Mouse (Mus musculus): ENCODE measurements around the gene Prdm4. TPM values are rescaled to one million over a fixed set of nuclear protein-coding genes. Genes with fewer than 3 reads are reported as not detected.
A peak's percentile ranks its signal among the peaks of the same experiment; 100 is the strongest.

The Prdm4 gene
- polyA plus RNA-seq (2015; fragmentation: Nextera tagmentation; extraction: Ambion mirVana): 11.6 and 12.7 TPM in 2 replicates

GRCm38 (mm10) chr10:85916498-85917309 lies at the start of gene Prdm4:
TSS of gene Prdm4 (minus strand) at chr10:85917142.
- WGBS: under 1% methylated on average over 83 of the region's 90 CpGs
- Histone ChIP-seq H3K27ac (ENCODE audit: low read length) (peak within 1 kb of the TSS; percentile 91), H3K27me3 (replicated peaks; ENCODE audit: control insufficient read depth, insufficient read depth, low read length) (no peaks in the 10 kb centered on the region)

GRCm38 (mm10) chr10:85966476-85966875 lies 49.5 kb upstream of the Prdm4 start:
- Histone ChIP-seq H3K9me3 (ENCODE audit: control insufficient read depth, low read length) (no peaks in the 10 kb centered on the region), H3K27me3 (replicated peaks; ENCODE audit: control insufficient read depth, insufficient read depth, low read length) (no peaks in the 10 kb centered on the region), H3K4me2 (ENCODE audit: low read depth, low read length) (no peak overlapping the region), H3K4me1 (ENCODE audit: control insufficient read depth, insufficient read depth, low read length) (no peaks in the 10 kb centered on the region), H3K9ac (ENCODE audit: low read depth, low read length) (no peak overlapping the region), H3K27ac (ENCODE audit: low read length) (no peak overlapping the region), H3K4me3 (ENCODE audit: low read length) (no peak overlapping the region), H3K36me3 (ENCODE audit: control insufficient read depth, insufficient read depth, low read length) (no peaks in the 10 kb centered on the region)
- ATAC-seq: no peak
- 57% methylated on average over 2 of the region's 2 CpGs for WGBS

More at GRCm38 (mm10) chr10:85916498-85917309, at the start of gene Prdm4:
- Histone ChIP-seq H3K9me3 (ENCODE audit: control insufficient read depth, low read length) (no peaks in the 10 kb centered on the region), H3K4me2 (ENCODE audit: low read depth, low read length) (peak within 1 kb of the TSS; percentile 77), H3K4me1 (ENCODE audit: control insufficient read depth, insufficient read depth, low read length) (peaks cover 8% of the 10 kb centered on the region), H3K4me3 (ENCODE audit: low read length) (peak within 1 kb of the TSS; percentile 86), H3K9ac (ENCODE audit: low read depth, low read length) (peak within 1 kb of the TSS; percentile 88), H3K36me3 (ENCODE audit: control insufficient read depth, insufficient read depth, low read length) (no peaks in the 10 kb centered on the region)
- ATAC-seq: peak; percentile 99

- no peaks in the 10 kb centered on the region for H3K4me1 ChIP-seq (ENCODE audit: control insufficient read depth, insufficient read depth, low read length)
- no peak for ATAC-seq
- H3K9me3 ChIP-seq (ENCODE audit: control insufficient read depth, low read length): no peaks in the 10 kb centered on the region
- no peaks in the 10 kb centered on the region for H3K27me3 ChIP-seq (replicated peaks; ENCODE audit: control insufficient read depth, insufficient read depth, low read length)
- H3K27ac ChIP-seq (ENCODE audit: low read length): no peak overlapping the region
- 87% methylated on average over 7 of the region's 7 CpGs for WGBS
- no peak overlapping the region for H3K9ac ChIP-seq (ENCODE audit: low read depth, low read length)
- H3K4me3 ChIP-seq (ENCODE audit: low read length): no peak overlapping the region
- no peak overlapping the region for H3K4me2 ChIP-seq (ENCODE audit: low read depth, low read length)
- no peaks in the 10 kb centered on the region for H3K36me3 ChIP-seq (ENCODE audit: control insufficient read depth, insufficient read depth, low read length)
Measured at GRCm38 (mm10) chr10:85964316-85964715, 47.4 kb upstream of the Prdm4 start.

- Histone ChIP-seq H3K9me3 (ENCODE audit: control insufficient read depth, low read length) (no peaks in the 10 kb centered on the region), H3K9ac (ENCODE audit: low read depth, low read length) (no peak overlapping the region), H3K27me3 (replicated peaks; ENCODE audit: control insufficient read depth, insufficient read depth, low read length) (no peaks in the 10 kb centered on the region), H3K4me1 (ENCODE audit: control insufficient read depth, insufficient read depth, low read length) (no peaks in the 10 kb centered on the region), H3K36me3 (ENCODE audit: control insufficient read depth, insufficient read depth, low read length) (no peaks in the 10 kb centered on the region), H3K4me2 (ENCODE audit: low read depth, low read length) (no peak overlapping the region), H3K27ac (ENCODE audit: low read length) (no peak overlapping the region), H3K4me3 (ENCODE audit: low read length) (no peak overlapping the region)
- WGBS: 48% methylated on average over 9 of the region's 9 CpGs
- no peak for ATAC-seq
Measured at GRCm38 (mm10) chr10:85962897-85963296, 46.0 kb upstream of the Prdm4 start.

- H3K9me3 ChIP-seq (ENCODE audit: control insufficient read depth, low read length): no peaks in the 10 kb centered on the region
- peak within 1 kb of the TSS; percentile 95 for H3K9ac ChIP-seq (ENCODE audit: low read depth, low read length)
- under 1% methylated on average over 38 of the region's 38 CpGs for WGBS
- peak within 1 kb of the TSS; percentile 85 for H3K4me2 ChIP-seq (ENCODE audit: low read depth, low read length)
- H3K27me3 ChIP-seq (replicated peaks; ENCODE audit: control insufficient read depth, insufficient read depth, low read length): no peaks in the 10 kb centered on the region
- ATAC-seq: peak; percentile 91
- peaks cover 3% of the 10 kb centered on the region; the same call in 1 of the 2 replicates for H3K4me1 ChIP-seq (ENCODE audit: control insufficient read depth, insufficient read depth, low read length)
- peak within 1 kb of the TSS; percentile 53 for H3K27ac ChIP-seq (ENCODE audit: low read length)
- 0 out of 2 replicates have a peak, but pooled peaks cover 2% of the 10 kb centered on the region for H3K36me3 ChIP-seq (ENCODE audit: control insufficient read depth, insufficient read depth, low read length)
- H3K4me3 ChIP-seq (ENCODE audit: low read length): peak within 1 kb of the TSS; percentile 94
Measured at GRCm38 (mm10) chr10:85957464-85957950, 40.6 kb upstream of the Prdm4 start, which contains the start of gene Rtcb. TSS of gene Rtcb (minus strand) at chr10:85957823.

- peak overlapping the region; percentile 94 for H3K4me3 ChIP-seq (ENCODE audit: low read length)
- 0 out of 2 replicates have a peak, but pooled peaks cover 2% of the 10 kb centered on the region for H3K36me3 ChIP-seq (ENCODE audit: control insufficient read depth, insufficient read depth, low read length)
- peak overlapping the region; percentile 95 for H3K9ac ChIP-seq (ENCODE audit: low read depth, low read length)
- H3K4me2 ChIP-seq (ENCODE audit: low read depth, low read length): peak overlapping the region; percentile 85
- H3K4me1 ChIP-seq (ENCODE audit: control insufficient read depth, insufficient read depth, low read length): peaks cover 3% of the 10 kb centered on the region; the same call in 1 of the 2 replicates
- 0 out of 2 replicates have a peak, but pooled peaks have one; percentile 12 for ATAC-seq
- H3K27me3 ChIP-seq (replicated peaks; ENCODE audit: control insufficient read depth, insufficient read depth, low read length): no peaks in the 10 kb centered on the region
- 3% methylated on average over 20 of the region's 20 CpGs for WGBS
- H3K27ac ChIP-seq (ENCODE audit: low read length): peak overlapping the region; percentile 53
- H3K9me3 ChIP-seq (ENCODE audit: control insufficient read depth, low read length): no peaks in the 10 kb centered on the region
Measured at GRCm38 (mm10) chr10:85956871-85957419, 40.0 kb upstream of the Prdm4 start.

- Histone ChIP-seq H3K27ac (ENCODE audit: low read length) (no peak overlapping the region), H3K4me1 (ENCODE audit: control insufficient read depth, insufficient read depth, low read length) (peaks cover 3% of the 10 kb centered on the region; the same call in 1 of the 2 replicates), H3K9me3 (ENCODE audit: control insufficient read depth, low read length) (no peaks in the 10 kb centered on the region), H3K4me3 (ENCODE audit: low read length) (no peak overlapping the region), H3K4me2 (ENCODE audit: low read depth, low read length) (no peak overlapping the region), H3K27me3 (replicated peaks; ENCODE audit: control insufficient read depth, insufficient read depth, low read length) (no peaks in the 10 kb centered on the region), H3K36me3 (ENCODE audit: control insufficient read depth, insufficient read depth, low read length) (0 out of 2 replicates have a peak, but pooled peaks cover 2% of the 10 kb centered on the region), H3K9ac (ENCODE audit: low read depth, low read length) (no peak overlapping the region)
- no peak for ATAC-seq
- WGBS: 70% methylated on average over 2 of the region's 2 CpGs
Measured at GRCm38 (mm10) chr10:85954429-85954828, 37.5 kb upstream of the Prdm4 start.

- no peak overlapping the region for H3K27ac ChIP-seq (ENCODE audit: low read length)
- H3K4me2 ChIP-seq (ENCODE audit: low read depth, low read length): no peak overlapping the region
- no peak for ATAC-seq
- H3K4me3 ChIP-seq (ENCODE audit: low read length): no peak overlapping the region
- no peaks in the 10 kb centered on the region for H3K27me3 ChIP-seq (replicated peaks; ENCODE audit: control insufficient read depth, insufficient read depth, low read length)
- no peak overlapping the region for H3K9ac ChIP-seq (ENCODE audit: low read depth, low read length)
- H3K36me3 ChIP-seq (ENCODE audit: control insufficient read depth, insufficient read depth, low read length): peaks cover 7% of the 10 kb centered on the region; the same call in 1 of the 2 replicates
- H3K9me3 ChIP-seq (ENCODE audit: control insufficient read depth, low read length): no peaks in the 10 kb centered on the region
- WGBS: 75% methylated on average over 3 of the region's 3 CpGs
- peaks cover 3% of the 10 kb centered on the region; the same call in 1 of the 2 replicates for H3K4me1 ChIP-seq (ENCODE audit: control insufficient read depth, insufficient read depth, low read length)
Measured at GRCm38 (mm10) chr10:85953401-85953800, 36.5 kb upstream of the Prdm4 start.

GRCm38 (mm10) chr10:85951765-85952443 lies 35.0 kb upstream of the Prdm4 start:
- Histone ChIP-seq H3K4me2 (ENCODE audit: low read depth, low read length) (no peak overlapping the region), H3K4me3 (ENCODE audit: low read length) (no peak overlapping the region), H3K9ac (ENCODE audit: low read depth, low read length) (no peak overlapping the region), H3K36me3 (ENCODE audit: control insufficient read depth, insufficient read depth, low read length) (peaks cover 10% of the 10 kb centered on the region; the same call in 1 of the 2 replicates), H3K4me1 (ENCODE audit: control insufficient read depth, insufficient read depth, low read length) (peaks cover 3% of the 10 kb centered on the region; the same call in 1 of the 2 replicates), H3K27ac (ENCODE audit: low read length) (no peak overlapping the region), H3K27me3 (replicated peaks; ENCODE audit: control insufficient read depth, insufficient read depth, low read length) (no peaks in the 10 kb centered on the region), H3K9me3 (ENCODE audit: control insufficient read depth, low read length) (no peaks in the 10 kb centered on the region)
- 88% methylated on average over 6 of the region's 6 CpGs for WGBS
- ATAC-seq: no peak
